Mouse (Mus musculus) embryonic facial prominence, embryonic 13.5 days (tissue): Measurements from ENCODE around the gene Tnrc6c. TPM values are rescaled to one million over a fixed set of nuclear protein-coding genes. Genes with fewer than 3 reads are reported as not detected.

Experiments
- ATAC-seq: fragments of 200-750 bp; cut with Nextera tagmentation; 2 replicates; pipeline ENCODE4 v1.8.0; 2017; ENCODE audit warnings: low read depth; ENCODE audit not compliant: insufficient number of reproducible peaks, insufficient read depth, low FRiP score, low TSS enrichment
- H3K27ac ChIP-seq: fragments of 300-500 bp; sonication (generic); 2 replicates; pipeline ENCODE4 v1.5.1; 2015; ENCODE audit warnings: moderate library complexity, mild to moderate bottlenecking, inconsistent platforms
- H3K27me3 ChIP-seq: fragments of 300-500 bp; sonication (generic); 2 replicates; pipeline ENCODE4 v1.6.1; 2015; ENCODE audit warnings: mild to moderate bottlenecking, inconsistent platforms
- H3K36me3 ChIP-seq: fragments of 300-500 bp; sonication (generic); 2 replicates; pipeline ENCODE4 v1.6.1; 2015; ENCODE audit warnings: mild to moderate bottlenecking, inconsistent platforms
- H3K4me1 ChIP-seq: fragments of 300-500 bp; sonication (generic); 2 replicates; pipeline ENCODE4 v1.6.1; 2015; ENCODE audit warnings: inconsistent platforms
- H3K4me2 ChIP-seq: fragments of 300-500 bp; sonication (generic); 2 replicates; pipeline ENCODE4 v1.6.1; 2015; ENCODE audit warnings: moderate library complexity, mild to moderate bottlenecking, inconsistent platforms
- H3K4me3 ChIP-seq: fragments of 300-500 bp; sonication (generic); 2 replicates; pipeline ENCODE4 v1.5.1; 2015; ENCODE audit warnings: mild to moderate bottlenecking, inconsistent platforms
- H3K9ac ChIP-seq: fragments of 300-500 bp; sonication (generic); 2 replicates; pipeline ENCODE4 v1.6.1; 2015; ENCODE audit warnings: mild to moderate bottlenecking, inconsistent platforms
- H3K9me3 ChIP-seq: fragments of 300-500 bp; sonication (generic); 2 replicates; pipeline ENCODE4 v1.6.1; 2016; ENCODE audit warnings: inconsistent platforms
- WGBS: fragments of 180-500 bp; shearing (Covaris S2); methylation state at CpG from one replicate; pipeline ENCODE4 v1.1.7; 2015; ENCODE audit warnings: mixed read lengths; 5-methylcytosine and 5-hydroxymethylcytosine counted together
- polyA plus RNA-seq: library from polyadenylated mRNA; unstranded; fragments of >200 nt; fragmentation: Nextera tagmentation; extraction: Ambion mirVana; gene quantifications from 2 replicates; pipeline ENCODE4 v1.2.1, GENCODE M21; 2015

The Tnrc6c gene
- 18.4 and 22.5 TPM in 2 replicates for polyA plus RNA-seq

DNA sequence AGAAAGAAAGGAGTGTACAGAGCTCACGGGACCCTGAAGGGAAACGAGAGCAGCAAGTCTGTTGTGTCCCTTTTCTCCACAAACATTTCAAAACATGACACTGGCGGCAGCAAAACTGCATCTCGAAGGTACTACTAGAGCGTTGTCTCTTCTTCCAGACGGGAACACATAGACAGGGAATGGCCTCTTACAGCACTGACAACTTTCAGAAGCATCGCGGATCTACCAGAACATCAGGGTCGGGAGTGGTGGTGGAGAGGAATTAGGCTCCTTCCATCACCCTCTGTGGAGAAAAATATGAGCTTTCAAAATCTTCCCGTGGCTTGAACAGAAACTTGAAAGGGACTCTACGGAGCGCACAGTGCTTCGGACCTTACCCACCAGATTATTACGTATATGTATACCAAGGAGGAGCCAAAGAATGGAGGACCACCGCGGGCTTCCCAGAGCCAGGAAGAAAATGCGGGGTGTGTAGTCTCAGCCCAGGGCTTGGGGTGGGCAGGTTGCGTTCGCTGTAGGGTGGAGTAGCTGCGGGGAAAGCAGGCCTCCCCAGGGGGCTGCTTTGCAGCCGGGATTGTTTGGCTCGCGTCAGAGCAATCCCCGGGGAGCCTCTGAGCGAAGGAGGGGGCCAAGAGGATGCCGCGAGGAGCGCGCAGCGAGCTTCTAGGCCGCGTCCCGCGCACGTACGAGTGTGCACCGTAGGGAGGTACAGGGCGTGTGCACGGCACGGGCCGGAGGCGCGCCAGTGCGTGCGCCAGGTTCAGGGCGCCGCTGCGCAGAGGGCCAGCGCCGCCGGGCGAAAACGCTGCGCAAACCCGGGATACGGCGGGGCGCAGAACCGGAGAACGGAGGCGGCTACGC, at the start of gene Tnrc6c:
Gene Tnrc6c (plus strand): TSS at position 799 of the 861 bp plus-strand sequence.
- H3K9me3 ChIP-seq = no peaks in the 10 kb centered on the region
- H3K4me3 ChIP-seq = peak within 1 kb of the TSS; percentile 95
- ATAC-seq = peak; percentile 89
- H3K27me3 ChIP-seq = no peaks in the 10 kb centered on the region
- H3K36me3 ChIP-seq = no peaks in the 10 kb centered on the region
- under 1% methylated on average over 60 of the region's 62 CpGs for WGBS
- H3K4me2 ChIP-seq = peak within 1 kb of the TSS; percentile 87
- peak within 1 kb of the TSS; percentile 97 for H3K9ac ChIP-seq
- H3K27ac ChIP-seq = peak within 1 kb of the TSS; percentile 98
- H3K4me1 ChIP-seq = peaks cover 32% of the 10 kb centered on the region

DNA sequence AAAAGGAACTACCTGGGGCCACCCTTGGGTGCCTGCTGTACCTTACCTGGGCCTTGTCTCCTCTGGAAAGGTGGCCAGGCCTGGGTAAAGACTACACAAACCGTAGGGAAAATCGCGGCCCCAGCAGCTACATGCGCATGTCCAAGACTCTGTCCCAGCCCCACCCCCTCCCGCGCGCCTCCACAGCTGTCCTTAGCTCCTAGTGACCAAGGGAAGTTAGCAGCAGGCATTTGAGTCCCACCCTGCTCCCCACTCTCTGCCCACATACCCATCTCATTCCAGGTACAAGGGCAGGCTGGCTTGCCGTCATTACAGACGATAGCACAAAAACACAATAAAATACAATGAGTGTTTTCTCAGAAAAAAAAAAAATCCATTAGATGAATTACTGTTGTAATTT, 48.0 kb upstream of the Tnrc6c start:
- Histone ChIP-seq H3K36me3 (no peaks in the 10 kb centered on the region), H3K27ac (no peak overlapping the region), H3K27me3 (peaks cover 4% of the 10 kb centered on the region; the same call in 1 of the 2 replicates), H3K9ac (no peak overlapping the region), H3K4me2 (peak overlapping the region; percentile 34), H3K4me1 (peaks cover 56% of the 10 kb centered on the region), H3K9me3 (no peaks in the 10 kb centered on the region), H3K4me3 (no peak overlapping the region)
- WGBS = 38% methylated on average over 9 of the region's 9 CpGs
- ATAC-seq = no peak

DNA sequence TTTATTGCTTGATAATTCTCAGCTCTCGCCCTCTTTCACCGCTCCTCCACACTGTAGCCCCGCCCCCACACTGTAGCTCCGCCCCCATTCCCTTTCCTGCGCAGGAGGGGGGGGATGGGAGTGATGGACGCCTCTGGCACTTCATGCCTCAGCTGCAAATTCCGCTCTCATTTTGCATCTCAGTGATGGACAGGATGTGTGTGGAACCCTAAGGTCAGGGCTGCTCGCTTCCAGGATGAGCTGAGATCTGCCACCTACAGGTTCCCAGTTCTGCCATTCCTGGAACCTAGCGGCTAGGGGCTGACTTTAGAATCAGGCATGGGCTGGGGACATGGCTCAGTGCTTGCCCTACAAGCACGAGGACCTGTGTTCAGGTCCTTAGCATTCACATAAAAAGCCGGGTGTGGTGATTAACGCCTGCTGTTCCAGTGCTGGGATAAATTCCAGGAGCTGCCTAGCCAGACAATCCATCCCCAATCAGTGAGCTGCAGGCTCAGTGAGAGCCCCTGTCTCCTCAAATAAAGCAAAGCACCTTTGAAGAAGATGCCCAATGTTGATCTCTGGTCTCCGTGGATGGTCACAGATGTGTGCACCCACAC, 47.4 kb upstream of the Tnrc6c start:
- Histone ChIP-seq H3K27me3 (no peaks in the 10 kb centered on the region), H3K9me3 (no peaks in the 10 kb centered on the region), H3K4me3 (no peak overlapping the region), H3K4me1 (peaks cover 62% of the 10 kb centered on the region), H3K9ac (no peak overlapping the region), H3K4me2 (peak overlapping the region; percentile 34; the same call in 1 of the 2 replicates), H3K36me3 (no peaks in the 10 kb centered on the region), H3K27ac (peak overlapping the region; percentile 86; the same call in 1 of the 2 replicates)
- ATAC-seq = no peak
- 14% methylated on average over 13 of the region's 13 CpGs for WGBS

DNA sequence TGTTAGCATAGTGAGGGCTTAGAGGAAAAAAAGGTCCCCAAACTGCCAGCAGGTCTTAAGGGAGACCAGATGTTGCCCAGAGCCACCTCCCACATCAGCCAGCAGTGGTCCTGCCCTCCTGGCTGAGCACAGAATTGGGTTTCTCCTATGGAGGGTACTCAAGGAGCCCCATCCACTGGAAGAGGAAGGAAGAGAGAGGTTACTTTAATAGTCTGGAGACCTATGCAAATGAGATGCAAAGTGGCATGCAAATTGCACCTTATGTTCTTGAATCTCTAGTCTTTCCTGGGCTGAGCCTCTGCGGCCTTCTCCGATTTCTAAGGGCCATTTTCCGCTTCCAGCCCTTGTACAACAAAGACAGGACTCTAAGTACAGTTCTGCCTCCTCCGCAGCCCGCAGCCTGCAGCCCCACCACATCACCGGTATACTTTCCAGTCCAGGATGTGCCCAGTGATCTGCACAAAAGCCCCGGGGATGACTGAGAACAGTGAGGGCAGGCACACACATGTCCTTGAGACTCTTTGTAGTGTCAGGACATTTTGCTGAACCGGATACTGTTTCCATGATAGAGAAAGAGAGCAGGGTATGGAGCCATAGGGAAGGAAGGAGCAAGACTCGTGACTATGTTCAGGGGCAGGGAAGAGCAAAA, 45.8 kb upstream of the Tnrc6c start:
- 0 out of 2 replicates have a peak, but pooled peaks have one; percentile 28 for ATAC-seq
- peaks cover 62% of the 10 kb centered on the region for H3K4me1 ChIP-seq
- H3K9ac ChIP-seq = no peak overlapping the region
- H3K9me3 ChIP-seq = no peaks in the 10 kb centered on the region
- peak overlapping the region; percentile 86 for H3K27ac ChIP-seq
- H3K4me2 ChIP-seq = no peak overlapping the region
- no peaks in the 10 kb centered on the region for H3K36me3 ChIP-seq
- no peak overlapping the region for H3K4me3 ChIP-seq
- 0 out of 2 replicates have a peak, but pooled peaks cover 3% of the 10 kb centered on the region for H3K27me3 ChIP-seq
- 20% methylated on average over 9 of the region's 9 CpGs for WGBS

DNA sequence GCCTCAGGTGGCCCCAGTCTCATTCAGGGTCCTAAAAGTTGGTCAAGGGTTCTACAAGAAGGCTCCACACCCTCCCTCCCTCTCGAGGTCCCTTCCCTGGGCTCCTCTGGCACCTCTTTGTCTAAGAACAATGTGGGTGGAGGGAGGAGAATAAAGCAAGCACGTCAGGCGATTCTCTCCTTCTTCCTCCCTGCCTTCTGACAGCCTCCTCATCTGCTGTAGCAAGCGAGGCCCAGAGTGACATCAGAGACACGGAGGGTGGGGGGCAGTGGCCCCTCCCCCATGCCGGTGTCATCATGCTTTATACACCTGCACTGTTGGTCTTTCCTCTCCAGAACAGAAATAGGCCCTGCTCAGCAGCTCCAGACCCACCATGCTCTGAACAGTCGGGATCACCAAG, 45.1 kb upstream of the Tnrc6c start:
- Histone ChIP-seq H3K9me3 (no peaks in the 10 kb centered on the region), H3K9ac (0 out of 2 replicates have a peak overlapping the region, but pooled peaks have one; percentile 1), H3K36me3 (no peaks in the 10 kb centered on the region), H3K4me2 (no peak overlapping the region), H3K27me3 (0 out of 2 replicates have a peak, but pooled peaks cover 3% of the 10 kb centered on the region), H3K27ac (peak overlapping the region; percentile 86), H3K4me3 (no peak overlapping the region), H3K4me1 (peaks cover 59% of the 10 kb centered on the region)
- ATAC-seq = no peak
- 45% methylated on average over 7 of the region's 7 CpGs for WGBS

DNA sequence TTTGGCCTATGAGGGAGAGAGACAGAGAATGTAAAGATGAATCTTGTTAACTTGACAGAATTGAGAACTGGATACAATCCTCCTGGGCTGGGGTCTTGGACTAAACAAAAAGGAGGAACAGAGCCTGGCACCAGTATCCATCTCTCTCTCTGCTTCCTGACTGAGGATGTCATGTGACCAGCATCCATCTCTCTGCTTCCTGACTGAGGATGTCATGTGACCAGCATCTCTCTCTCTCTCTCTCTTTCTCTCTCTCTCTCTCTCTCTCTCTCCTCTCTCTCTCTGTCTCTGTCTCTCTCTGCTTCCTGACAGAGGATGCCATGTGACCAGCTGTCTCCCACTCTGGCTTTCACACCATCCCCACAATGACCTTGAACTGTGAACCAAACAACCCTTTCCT, 43.5 kb upstream of the Tnrc6c start:
- Histone ChIP-seq H3K27ac (peak overlapping the region; percentile 64; the same call in 1 of the 2 replicates), H3K4me3 (no peak overlapping the region), H3K9me3 (no peaks in the 10 kb centered on the region), H3K4me1 (peaks cover 59% of the 10 kb centered on the region), H3K9ac (no peak overlapping the region), H3K27me3 (peaks cover 16% of the 10 kb centered on the region; the same call in 1 of the 2 replicates), H3K36me3 (no peaks in the 10 kb centered on the region), H3K4me2 (peak overlapping the region; percentile 52)
- ATAC-seq = no peak

DNA sequence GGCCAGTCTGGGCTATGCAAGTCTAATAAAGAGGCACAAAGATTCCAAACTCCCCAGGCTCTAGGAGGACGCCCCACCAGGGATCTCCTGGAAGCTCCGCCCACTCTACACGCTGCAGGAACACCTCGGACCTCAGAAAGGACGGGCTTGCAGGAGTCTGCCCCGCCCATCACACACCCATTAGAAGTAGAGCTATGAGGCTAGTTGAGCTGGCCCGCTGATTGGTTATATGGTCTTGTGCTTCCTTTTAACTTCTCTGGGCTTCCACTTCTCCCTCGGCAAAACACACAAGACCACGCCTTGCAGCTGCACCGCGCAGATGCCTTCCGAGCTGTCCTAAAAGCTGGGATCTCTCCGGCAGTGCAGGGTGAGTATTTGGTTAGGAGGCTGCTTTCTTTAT, 43.0 kb upstream of the Tnrc6c start:
- peak overlapping the region; percentile 25 for H3K4me3 ChIP-seq
- peaks cover 20% of the 10 kb centered on the region for H3K27me3 ChIP-seq
- H3K27ac ChIP-seq = peak overlapping the region; percentile 18; the same call in 1 of the 2 replicates
- no peaks in the 10 kb centered on the region for H3K9me3 ChIP-seq
- peak; percentile 57; the same call in 1 of the 2 replicates for ATAC-seq
- 14% methylated on average over 13 of the region's 13 CpGs for WGBS
- H3K9ac ChIP-seq = peak overlapping the region; percentile 49; the same call in 1 of the 2 replicates
- peaks cover 55% of the 10 kb centered on the region for H3K4me1 ChIP-seq
- peak overlapping the region; percentile 52 for H3K4me2 ChIP-seq
- no peaks in the 10 kb centered on the region for H3K36me3 ChIP-seq

DNA sequence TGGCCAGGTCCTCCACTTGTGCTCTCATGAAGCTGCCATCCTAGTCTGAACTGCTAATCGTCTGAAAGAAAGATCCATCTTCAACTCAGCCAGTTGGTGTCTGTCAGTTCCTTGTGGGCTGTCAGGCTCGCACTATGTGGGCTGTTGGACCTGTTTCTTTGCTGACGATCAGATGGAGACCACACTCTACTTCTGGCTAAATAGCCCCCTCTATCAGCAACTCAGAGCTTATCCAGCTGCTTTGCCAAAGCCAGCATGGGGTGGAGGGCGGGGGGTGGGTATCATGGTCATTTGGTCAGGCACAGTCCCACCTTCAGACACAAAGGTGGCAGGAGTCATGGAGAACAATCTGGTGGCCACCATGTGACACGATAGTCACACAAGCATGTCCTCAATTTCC, 42.2 kb upstream of the Tnrc6c start:
- no peak for ATAC-seq
- 0 out of 2 replicates have a peak overlapping the region, but pooled peaks have one; percentile 25 for H3K4me3 ChIP-seq
- H3K9ac ChIP-seq = no peak overlapping the region
- H3K4me2 ChIP-seq = peak overlapping the region; percentile 52; the same call in 1 of the 2 replicates
- H3K36me3 ChIP-seq = no peaks in the 10 kb centered on the region
- 57% methylated on average over 5 of the region's 5 CpGs for WGBS
- peaks cover 28% of the 10 kb centered on the region for H3K27me3 ChIP-seq
- peaks cover 56% of the 10 kb centered on the region for H3K4me1 ChIP-seq
- H3K27ac ChIP-seq = no peak overlapping the region
- H3K9me3 ChIP-seq = no peaks in the 10 kb centered on the region

DNA sequence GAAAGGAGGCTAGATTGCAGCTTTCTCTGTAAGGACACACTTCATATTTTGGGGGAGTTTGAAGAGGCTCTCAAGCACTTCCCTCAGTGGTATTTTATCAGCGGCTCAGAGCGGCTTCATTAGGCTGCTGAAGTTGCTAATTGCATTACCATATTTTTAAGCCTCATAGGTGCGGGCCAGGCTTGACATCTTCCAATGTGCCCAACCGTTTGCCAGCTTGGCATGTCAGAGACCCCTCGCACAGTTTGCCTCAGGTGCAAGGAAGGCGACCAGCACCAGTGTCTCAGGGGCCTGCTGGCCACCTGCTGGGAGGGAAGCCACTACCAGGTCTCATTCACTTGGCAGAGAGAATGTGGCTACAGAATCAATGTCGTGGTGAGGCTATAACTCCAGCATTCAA, 41.2 kb upstream of the Tnrc6c start:
- H3K9ac ChIP-seq = no peak overlapping the region
- H3K4me1 ChIP-seq = peaks cover 57% of the 10 kb centered on the region
- no peaks in the 10 kb centered on the region for H3K36me3 ChIP-seq
- H3K27ac ChIP-seq = no peak overlapping the region
- H3K4me2 ChIP-seq = no peak overlapping the region
- H3K4me3 ChIP-seq = no peak overlapping the region
- 59% methylated on average over 7 of the region's 7 CpGs for WGBS
- no peak for ATAC-seq
- H3K9me3 ChIP-seq = no peaks in the 10 kb centered on the region
- H3K27me3 ChIP-seq = peaks cover 30% of the 10 kb centered on the region

DNA sequence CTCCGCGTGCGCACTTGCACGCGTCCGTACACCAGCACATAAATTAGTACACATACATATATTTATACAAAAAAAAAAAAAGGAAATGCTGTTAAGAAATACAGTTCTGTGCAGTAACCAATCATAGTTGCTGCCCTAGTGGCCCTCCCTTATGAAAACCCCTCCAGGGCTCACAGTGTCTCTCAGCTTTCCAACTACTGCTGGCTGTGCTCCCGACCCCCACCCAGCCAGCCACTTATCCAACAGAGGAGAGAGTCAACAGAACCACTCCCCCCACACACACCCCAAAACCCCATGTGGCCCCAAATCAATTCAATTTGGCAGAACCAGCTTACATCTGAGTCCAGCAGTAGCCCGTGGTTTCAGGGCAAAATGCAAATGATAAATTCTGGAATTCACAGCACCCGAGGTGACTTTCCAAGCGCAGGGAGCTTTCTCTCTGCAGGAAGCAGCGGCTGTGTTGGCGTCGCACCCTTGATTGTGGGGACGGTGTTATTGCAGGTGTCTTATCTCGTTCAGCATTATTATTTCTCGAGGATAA, 36.7 kb upstream of the Tnrc6c start:
- H3K27me3 ChIP-seq = peaks cover 29% of the 10 kb centered on the region
- H3K27ac ChIP-seq = peak overlapping the region; percentile 81
- peak overlapping the region; percentile 50 for H3K4me2 ChIP-seq
- H3K9ac ChIP-seq = no peak overlapping the region
- no peaks in the 10 kb centered on the region for H3K9me3 ChIP-seq
- no peaks in the 10 kb centered on the region for H3K36me3 ChIP-seq
- peak; percentile 60; the same call in 1 of the 2 replicates for ATAC-seq
- 0 out of 2 replicates have a peak overlapping the region, but pooled peaks have one; percentile 11 for H3K4me3 ChIP-seq
- WGBS = 17% methylated on average over 16 of the region's 16 CpGs
- H3K4me1 ChIP-seq = peaks cover 43% of the 10 kb centered on the region

DNA sequence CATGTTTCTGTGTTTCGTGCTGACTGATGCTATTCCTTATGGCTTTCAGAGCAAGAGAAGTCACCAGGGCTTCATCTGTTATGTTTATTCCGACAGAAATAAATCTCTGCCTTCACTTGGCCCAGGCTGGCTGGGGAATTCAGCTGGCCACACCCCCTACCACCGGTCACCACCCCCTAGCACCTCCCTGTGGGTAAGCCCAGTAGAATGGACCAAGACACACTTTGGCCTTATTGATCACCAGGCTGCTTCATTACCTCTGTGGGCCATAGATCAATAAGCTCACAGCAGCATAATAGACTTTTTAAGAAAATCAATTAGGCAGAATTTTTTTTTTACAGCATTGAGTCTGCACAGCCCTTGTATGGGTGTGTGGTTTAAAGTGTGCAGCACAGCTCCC, 35.9 kb upstream of the Tnrc6c start:
- peaks cover 43% of the 10 kb centered on the region for H3K4me1 ChIP-seq
- H3K36me3 ChIP-seq = no peaks in the 10 kb centered on the region
- H3K27ac ChIP-seq = peak overlapping the region; percentile 81
- no peak for ATAC-seq
- H3K9me3 ChIP-seq = no peaks in the 10 kb centered on the region
- H3K4me2 ChIP-seq = peak overlapping the region; percentile 50
- H3K4me3 ChIP-seq = no peak overlapping the region
- WGBS = 11% methylated on average over 3 of the region's 3 CpGs
- H3K9ac ChIP-seq = no peak overlapping the region
- peaks cover 28% of the 10 kb centered on the region for H3K27me3 ChIP-seq
